Mouse (Mus musculus) monocyte, adult 59 days (primary cell): Measurements from ENCODE around the gene Trpv6. TPM values are rescaled to one million over a fixed set of nuclear protein-coding genes. Genes with fewer than 3 reads are reported as not detected.

Experiments
- total RNA-seq, 2 experiments: library from RNA; stranded (reverse); gene quantifications; one replicate each; pipeline ENCODE4 v1.2.4; 2023

The Trpv6 gene
- total RNA-seq, result not detected

DNA sequence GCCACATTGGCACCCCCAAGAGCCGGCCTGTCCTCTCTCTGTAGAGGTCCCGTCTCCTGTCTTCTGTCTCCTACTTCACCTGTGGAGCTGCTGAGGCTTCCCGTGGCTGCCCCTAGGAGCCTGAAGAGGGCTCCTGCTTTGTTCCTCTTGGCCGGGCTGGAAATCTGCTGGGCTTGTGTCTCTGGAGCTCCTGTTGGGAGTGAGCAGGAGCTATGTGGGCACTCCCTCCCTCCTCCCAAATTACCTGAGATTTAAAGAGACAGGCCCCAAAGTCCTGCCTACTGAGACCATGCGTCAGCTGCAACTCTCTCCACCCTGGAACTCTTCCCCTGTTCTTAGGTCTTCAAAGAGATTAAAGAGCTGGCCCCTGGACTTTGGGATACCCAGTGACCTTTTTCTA, at the start of gene Trpv6:
Gene Trpv6, minus strand, starts transcription at position 228 of the 400 bp plus-strand sequence.

DNA sequence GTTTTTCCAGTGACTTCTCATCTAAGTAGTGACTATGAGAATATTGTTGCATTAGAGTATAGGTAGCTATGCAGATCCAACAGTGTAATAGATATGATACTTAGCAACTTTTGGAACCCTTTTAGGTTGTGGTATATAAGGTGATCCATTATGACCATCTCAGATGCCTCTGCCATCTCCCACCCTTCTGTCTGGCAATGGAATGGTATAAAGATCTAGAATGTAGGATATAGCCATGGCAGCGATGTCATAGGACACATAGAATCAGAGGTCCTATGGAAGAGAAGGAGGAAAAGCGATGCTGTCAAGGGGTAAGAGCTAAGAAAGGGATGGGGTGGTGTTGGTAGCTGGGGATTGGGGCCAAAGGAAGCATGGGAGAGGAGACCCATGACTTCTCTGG, 47.9 kb upstream of the Trpv6 start, which contains the start of gene Llcfc1:
Gene Llcfc1, plus strand, starts transcription at position 301 of the 400 bp plus-strand sequence.

DNA sequence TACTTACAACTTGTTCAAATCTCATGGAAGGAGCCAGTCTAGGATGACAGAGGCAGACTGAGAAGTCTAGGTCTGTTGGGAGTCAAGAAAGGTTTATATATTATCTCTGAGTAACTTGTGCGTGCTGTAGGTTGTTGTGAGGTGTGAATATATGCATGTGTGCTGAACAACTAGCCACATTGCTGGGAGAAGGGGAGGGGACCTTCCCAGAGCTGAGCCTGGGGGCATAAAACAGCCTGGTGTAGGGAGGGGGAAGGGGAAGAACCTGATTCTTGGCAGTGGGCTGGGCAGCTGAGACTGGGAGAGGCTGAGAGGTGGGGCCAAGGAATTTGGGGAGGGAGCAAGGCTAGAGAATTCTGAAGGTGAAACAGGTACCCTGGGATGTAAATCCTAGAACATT, 44.5 kb upstream of the Trpv6 start, which contains the start of gene Trpv5:
Gene Trpv5, minus strand, starts transcription at position 101 of the 400 bp plus-strand sequence.

DNA sequence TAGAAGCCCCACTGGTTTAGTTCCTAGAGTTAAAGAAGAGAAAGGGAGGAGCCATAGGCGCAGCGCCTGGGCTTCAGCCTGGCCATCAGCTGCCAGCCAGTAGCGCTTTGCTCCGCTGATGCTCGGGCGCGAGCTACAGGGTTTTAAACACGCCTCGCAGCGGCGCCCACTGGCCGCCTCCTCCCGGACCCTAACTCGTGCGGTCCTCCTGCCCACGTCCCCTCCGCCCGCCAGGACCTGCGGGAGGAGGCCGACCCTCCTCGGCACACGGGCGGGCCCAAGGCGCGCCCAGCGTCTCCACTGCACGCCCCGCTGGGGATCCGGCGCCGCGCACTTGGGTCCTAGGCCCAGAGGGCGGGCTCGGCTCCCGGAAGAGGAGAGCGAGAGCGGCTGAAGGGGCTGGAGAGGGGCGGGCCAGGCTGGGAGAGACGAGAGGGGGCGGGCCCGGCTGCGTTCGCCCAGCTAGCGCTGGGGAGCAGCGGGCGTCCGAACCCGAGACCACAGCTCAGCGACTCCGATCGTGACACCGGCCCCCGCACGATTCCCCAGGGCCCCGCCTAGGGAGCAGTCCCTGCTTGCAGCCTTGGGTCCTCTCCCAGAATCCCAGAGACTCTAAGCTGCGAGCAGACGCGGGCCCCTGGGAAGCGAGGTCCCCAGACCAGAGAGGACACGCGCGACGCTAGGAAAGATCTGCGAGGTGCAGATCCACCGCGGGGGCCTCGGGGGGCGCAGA, 31.0 kb downstream of the Trpv6 start, which contains the start of gene Ephb6:
Gene Ephb6, plus strand, starts transcription at position 422 of the 733 bp plus-strand sequence.

Other genes with a start within 250 kb of the Trpv6 start
- gene Gm5771, start 244.0 kb downstream of the Trpv6 start, total RNA-seq, result not detected
- gene Gm10334, start 190.3 kb downstream of the Trpv6 start, total RNA-seq, result not detected
- not detected for gene Prss1, start 177.5 kb downstream of the Trpv6 start, total RNA-seq
- gene Prss2, start 114.6 kb downstream of the Trpv6 start, total RNA-seq, result 1 to 10 TPM in 1 of 2 experiments, not detected in 1; 1.8 TPM
- gene Ephb6, start 30.9 kb downstream of the Trpv6 start, total RNA-seq, result 1 to 10 TPM; 1.0 to 1.1 TPM
- gene Trpv5, start 44.4 kb upstream of the Trpv6 start, total RNA-seq, result not detected
- not detected for gene Llcfc1, start 48.0 kb upstream of the Trpv6 start, total RNA-seq
- 1 to 10 TPM in 1 of 2 experiments, not detected in 1; 1.5 TPM for gene Kel, start 67.9 kb upstream of the Trpv6 start, total RNA-seq
- not detected for gene Olfr459, start 138.8 kb upstream of the Trpv6 start, total RNA-seq
- gene Pip, start 211.1 kb upstream of the Trpv6 start, total RNA-seq, result not detected
- gene Sval2, start 216.6 kb upstream of the Trpv6 start, total RNA-seq, result not detected